Mouse (Mus musculus) olfactory bulb, adult 2 months (tissue): ENCODE results near the gene Lrrk2. TPM values are rescaled to one million over a fixed set of nuclear protein-coding genes. Genes with fewer than 3 reads are reported as not detected.

ENCODE experiments used
- H3K27ac ChIP-seq: fragments of 200-500 bp; 2 replicates; pipeline ENCODE4 v1.5.1; 2012; ENCODE audit warnings: low read depth, low read length; ENCODE audit not compliant: insufficient read depth
- H3K4me1 ChIP-seq: fragments of 200-500 bp; 2 replicates; pipeline ENCODE4 v1.6.1; 2012; ENCODE audit warnings: low read length; ENCODE audit not compliant: control insufficient read depth, insufficient read depth
- H3K4me3 ChIP-seq: fragments of 200-500 bp; 2 replicates; pipeline ENCODE4 v1.5.1; 2012; ENCODE audit warnings: mild to moderate bottlenecking, low read depth, low read length, moderate library complexity; ENCODE audit not compliant: insufficient read depth
- CTCF ChIP-seq: fragments of 200-500 bp; IDR thresholded peaks from 2 replicates; pipeline ENCODE4 v1.5.1; 2012; ENCODE audit warnings: low read depth, mild to moderate bottlenecking, low read length, moderate library complexity; ENCODE audit not compliant: insufficient read depth
- POLR2A ChIP-seq: fragments of 200-500 bp; IDR thresholded peaks from 2 replicates; pipeline ENCODE4 v1.6.1; 2012; ENCODE audit warnings: mild to moderate bottlenecking, low read depth, low read length, moderate library complexity; ENCODE audit not compliant: insufficient read depth
- WGBS: fragments of 180-500 bp; shearing (Covaris S2); methylation state at CpG from one replicate; pipeline ENCODE4 v1.1.7; 2018; 5-methylcytosine and 5-hydroxymethylcytosine counted together
- polyA plus RNA-seq: library from polyadenylated mRNA; stranded (reverse); fragments of >200 nt; gene quantifications from 2 replicates; pipeline ENCODE4 v1.2.4, GENCODE M21; 2012; ENCODE audit warnings: low replicate concordance; ENCODE audit not compliant: missing spikeins, insufficient read depth, insufficient read length

Lrrk2 gene
- polyA plus RNA-seq: not detected in 2 replicates

DNA sequence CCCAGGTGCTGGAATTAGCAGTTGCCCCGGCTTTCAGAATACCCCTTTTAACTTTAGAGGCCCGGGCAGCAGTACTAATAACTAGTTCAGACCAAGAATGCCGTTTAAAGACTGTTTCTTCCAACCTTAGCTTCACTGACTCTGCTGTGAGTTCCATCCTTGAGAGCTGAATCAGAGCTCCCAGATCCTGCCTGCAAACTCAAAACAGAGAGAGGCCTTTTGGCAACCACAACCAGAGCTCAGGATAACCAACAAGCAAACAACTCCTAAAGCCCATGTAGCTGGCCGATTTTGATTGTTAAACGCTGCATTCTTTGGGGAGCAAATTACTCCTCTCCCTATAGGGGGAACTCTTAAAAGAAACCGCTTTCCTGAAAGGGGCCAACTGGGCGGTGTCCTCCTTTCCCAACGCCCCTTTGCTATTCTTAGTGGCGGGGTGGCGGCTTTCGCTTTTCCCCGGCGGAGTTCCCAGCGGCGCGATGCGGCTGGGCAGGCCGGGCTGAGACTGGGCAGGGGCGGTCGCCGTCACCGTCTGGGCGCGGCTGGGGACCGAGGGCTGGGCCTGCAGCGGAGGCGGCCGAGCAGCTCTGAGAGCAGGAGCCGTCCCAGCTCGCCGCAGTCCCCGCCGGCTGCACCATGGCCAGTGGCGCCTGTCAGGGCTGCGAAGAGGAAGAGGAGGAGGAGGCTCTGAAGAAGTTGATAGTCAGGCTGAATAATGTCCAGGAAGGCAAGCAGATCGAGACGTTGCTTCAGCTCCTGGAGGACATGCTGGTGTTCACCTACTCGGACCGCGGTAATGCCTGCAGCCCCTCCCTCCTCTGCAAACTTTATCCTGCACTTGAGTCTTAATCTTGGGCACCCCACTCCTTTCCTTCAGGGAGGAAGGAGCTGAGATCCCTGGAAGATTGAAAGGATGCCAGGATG is at the start of gene Lrrk2:
Gene Lrrk2 (plus strand): TSS at position 531 of the 924 bp plus-strand sequence.
- TF ChIP-seq CTCF (no peak), POLR2A (no peak; the same call in 1 of the 2 replicates)
- H3K4me3 ChIP-seq: peak within 1 kb of the TSS; percentile 63
- whole genome bisulfite sequencing: 2% methylated on average over 40 of the region's 40 CpGs
- peak within 1 kb of the TSS; percentile 59 for H3K27ac ChIP-seq
- peaks cover 4% of the 10 kb centered on the region; the same call in 1 of the 2 replicates for H3K4me1 ChIP-seq

DNA sequence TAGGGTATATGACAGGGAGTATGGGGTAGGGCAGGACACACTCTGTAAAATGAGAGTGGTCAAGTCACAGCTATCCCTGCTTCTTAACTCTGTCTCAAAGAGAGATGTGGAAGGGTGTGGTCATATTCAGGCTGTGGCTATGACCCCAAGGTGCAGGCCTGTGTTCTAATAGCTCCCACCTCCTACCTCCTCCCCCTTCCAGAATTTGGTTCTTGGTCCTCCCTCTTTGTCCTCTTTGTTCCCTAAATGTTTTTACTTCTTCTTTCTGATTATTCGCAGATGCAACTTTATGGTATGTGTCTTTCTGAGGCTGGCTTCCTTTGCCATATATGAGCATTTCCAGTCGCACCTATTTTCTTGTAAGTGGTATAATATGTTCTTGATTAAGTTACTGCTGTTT is 48.5 kb upstream of the Lrrk2 start:
- no peaks in the 10 kb centered on the region for H3K4me1 ChIP-seq
- H3K4me3 ChIP-seq: no peak overlapping the region
- TF ChIP-seq CTCF (no peak), POLR2A (no peak)
- no peak overlapping the region for H3K27ac ChIP-seq
- WGBS: 89% methylated on average over 2 of the region's 2 CpGs

DNA sequence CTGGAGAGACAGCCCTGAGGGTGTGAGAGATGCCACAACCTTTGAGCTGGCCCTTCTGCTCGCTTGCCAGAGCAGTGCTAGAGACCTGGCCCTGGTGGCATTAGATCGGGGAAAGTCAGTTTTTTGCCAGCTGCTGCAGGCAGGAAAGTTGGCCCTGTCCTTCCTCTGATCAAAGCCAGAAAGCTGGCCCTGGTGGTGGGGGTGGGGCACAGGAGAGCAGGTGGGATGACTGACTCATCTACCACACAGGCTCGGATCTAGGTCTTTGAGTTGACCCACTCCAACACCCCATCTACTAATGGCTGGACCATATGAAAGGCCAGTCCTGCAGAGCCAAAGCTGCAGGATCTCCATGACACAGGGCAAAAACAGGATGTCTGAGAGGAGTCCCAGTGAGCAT is 43.8 kb upstream of the Lrrk2 start:
- TF ChIP-seq CTCF (no peak), POLR2A (no peak)
- Histone ChIP-seq H3K4me3 (no peak overlapping the region), H3K4me1 (no peaks in the 10 kb centered on the region), H3K27ac (no peak overlapping the region)
- 84% methylated on average over 3 of the region's 3 CpGs for WGBS

DNA sequence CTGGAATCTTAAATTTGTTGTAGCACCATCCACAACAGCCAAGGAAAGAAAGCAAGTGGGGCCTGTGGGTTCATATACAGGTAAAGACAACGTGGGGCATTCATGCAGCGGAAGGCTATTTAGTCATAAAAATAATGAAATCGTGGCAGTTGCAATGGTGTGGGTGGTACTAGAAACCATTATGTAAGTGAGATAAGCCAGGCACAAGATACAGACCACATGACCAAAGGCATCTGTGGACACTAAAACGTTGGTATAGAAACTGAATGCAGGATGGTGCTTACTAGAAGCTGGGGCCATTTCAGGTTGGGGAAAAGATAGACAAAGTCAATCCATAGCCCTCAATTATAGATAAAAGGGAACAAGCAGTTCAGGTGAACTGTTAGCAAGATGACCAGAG is 40.5 kb upstream of the Lrrk2 start:
- H3K4me3 ChIP-seq: no peak overlapping the region
- 85% methylated on average over 4 of the region's 4 CpGs for WGBS
- no peaks in the 10 kb centered on the region for H3K4me1 ChIP-seq
- no peak overlapping the region for H3K27ac ChIP-seq
- TF ChIP-seq CTCF (no peak), POLR2A (no peak)

DNA sequence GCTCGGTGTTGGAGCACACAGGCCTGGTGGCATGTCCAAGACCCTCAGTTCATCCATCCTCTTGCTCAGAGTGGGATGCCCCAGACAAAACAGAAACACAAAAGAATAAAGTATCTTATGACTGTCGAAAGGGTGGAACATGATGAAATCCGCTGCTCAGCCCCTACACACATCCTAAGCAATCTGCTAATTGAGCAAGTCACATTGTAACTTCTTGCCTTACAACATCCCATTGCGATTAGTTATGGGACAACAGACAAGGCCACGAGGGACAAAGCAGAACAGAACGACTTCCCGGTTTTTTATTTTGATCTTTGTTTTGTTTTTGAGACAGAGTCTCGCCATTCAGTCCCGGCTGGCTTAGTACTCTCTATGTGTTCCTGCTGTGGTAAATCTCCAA is 39.9 kb upstream of the Lrrk2 start:
- no peak overlapping the region for H3K27ac ChIP-seq
- TF ChIP-seq POLR2A: no peak
- TF ChIP-seq CTCF: no peak
- no peak overlapping the region for H3K4me3 ChIP-seq
- no peaks in the 10 kb centered on the region for H3K4me1 ChIP-seq
- WGBS: 81% methylated on average over 9 of the region's 9 CpGs

DNA sequence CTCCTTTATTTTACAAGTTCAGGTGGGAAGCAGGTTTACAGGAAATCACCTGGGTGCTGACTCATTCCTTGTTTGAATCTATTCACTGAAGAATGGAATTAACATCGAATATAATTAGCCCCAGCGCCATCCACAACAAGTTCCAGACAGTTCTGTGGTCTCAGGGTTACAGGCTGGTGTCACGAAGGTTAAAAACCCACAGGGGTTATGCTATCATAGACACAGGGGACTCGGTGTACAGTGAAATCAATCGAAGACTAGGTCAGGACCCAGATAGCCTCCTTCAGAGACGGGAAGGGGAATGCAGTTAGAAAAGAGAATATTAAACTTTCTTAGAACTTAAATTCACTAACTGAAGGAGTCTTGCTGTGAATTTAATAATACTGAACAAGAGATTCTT is 39.2 kb upstream of the Lrrk2 start:
- no peak overlapping the region for H3K27ac ChIP-seq
- no peaks in the 10 kb centered on the region for H3K4me1 ChIP-seq
- no peak overlapping the region for H3K4me3 ChIP-seq
- WGBS: 73% methylated on average over 6 of the region's 6 CpGs
- TF ChIP-seq POLR2A (no peak), CTCF (no peak)

DNA sequence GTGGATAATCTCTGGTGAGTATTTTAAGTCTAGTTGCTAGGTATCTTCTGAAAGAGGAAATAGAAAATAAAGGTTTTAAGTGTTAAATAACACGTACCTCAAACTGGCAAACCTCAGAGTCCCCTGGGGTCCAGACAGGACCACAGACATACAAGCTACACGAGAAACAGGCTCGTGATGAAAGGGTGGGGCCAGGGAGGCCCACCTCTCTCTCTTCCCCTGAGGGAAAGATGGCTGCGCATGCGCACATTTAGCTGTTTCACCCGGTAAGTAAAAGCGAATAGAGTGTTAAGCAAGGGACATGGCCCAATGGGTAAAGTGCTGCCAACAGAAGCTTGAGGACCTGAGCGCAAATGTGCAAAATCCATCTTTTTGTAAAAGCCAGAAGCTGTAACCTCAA is 38.7 kb upstream of the Lrrk2 start:
- TF ChIP-seq POLR2A (no peak), CTCF (no peak)
- no peak overlapping the region for H3K27ac ChIP-seq
- H3K4me1 ChIP-seq: no peaks in the 10 kb centered on the region
- H3K4me3 ChIP-seq: no peak overlapping the region
- 80% methylated on average over 8 of the region's 8 CpGs for WGBS

DNA sequence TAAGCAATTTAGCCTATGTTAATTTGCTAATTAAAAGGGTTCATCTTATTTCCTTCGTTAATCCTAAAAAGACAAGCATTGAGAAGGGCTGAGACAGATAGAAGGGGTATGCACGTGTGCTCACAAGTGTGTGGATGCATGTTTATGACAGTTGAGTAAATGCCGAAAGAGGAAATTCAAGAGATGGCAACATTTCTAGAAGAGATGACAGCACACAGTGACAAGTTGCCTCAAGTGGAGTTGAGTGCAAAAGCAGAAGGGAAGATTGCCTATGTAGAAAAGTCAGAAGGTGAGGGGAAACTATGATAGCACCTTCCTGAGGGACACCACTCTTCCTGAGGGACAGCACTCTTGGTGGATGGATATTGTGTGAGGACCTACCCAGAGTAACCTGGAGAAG is 31.3 kb upstream of the Lrrk2 start:
- no peak overlapping the region for H3K4me3 ChIP-seq
- no peaks in the 10 kb centered on the region for H3K4me1 ChIP-seq
- TF ChIP-seq POLR2A (no peak), CTCF (no peak)
- 69% methylated on average over 3 of the region's 3 CpGs for WGBS
- H3K27ac ChIP-seq: no peak overlapping the region

DNA sequence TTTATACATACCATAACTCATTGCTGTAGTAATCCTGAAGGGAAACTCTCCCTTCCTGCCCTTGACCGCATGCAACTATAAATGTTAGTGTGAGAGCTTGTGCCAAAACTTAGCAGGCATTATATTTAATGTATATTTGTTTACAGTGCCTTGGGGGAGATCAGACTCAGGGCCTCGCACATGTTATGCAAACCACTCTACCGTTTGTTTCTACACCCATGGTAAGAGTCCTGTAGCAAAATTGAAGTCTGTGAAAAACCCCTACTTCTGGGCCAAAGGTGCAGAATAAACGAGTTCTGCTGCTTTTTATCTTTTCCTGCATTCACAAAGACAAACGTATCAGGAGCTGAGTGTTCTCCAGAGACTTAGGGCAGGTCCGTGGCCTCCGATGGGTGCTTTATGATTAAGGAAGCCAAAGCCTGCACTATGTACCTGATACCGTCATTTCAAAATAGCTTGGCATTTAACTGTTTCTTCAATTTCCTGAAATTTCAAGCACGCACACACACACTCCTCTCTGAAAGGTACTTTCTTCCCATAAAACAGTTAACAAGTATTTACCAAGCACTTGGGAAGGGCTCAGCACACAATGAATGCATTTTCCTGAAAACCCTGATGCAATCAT is 30.2 kb upstream of the Lrrk2 start:
- no peak overlapping the region for H3K27ac ChIP-seq
- WGBS: 79% methylated on average over 9 of the region's 9 CpGs
- no peaks in the 10 kb centered on the region for H3K4me1 ChIP-seq
- no peak overlapping the region for H3K4me3 ChIP-seq
- TF ChIP-seq CTCF (no peak), POLR2A (no peak)
